ENCODE assay signal across 15 mouse cellular contexts in the genomic region with DNA sequence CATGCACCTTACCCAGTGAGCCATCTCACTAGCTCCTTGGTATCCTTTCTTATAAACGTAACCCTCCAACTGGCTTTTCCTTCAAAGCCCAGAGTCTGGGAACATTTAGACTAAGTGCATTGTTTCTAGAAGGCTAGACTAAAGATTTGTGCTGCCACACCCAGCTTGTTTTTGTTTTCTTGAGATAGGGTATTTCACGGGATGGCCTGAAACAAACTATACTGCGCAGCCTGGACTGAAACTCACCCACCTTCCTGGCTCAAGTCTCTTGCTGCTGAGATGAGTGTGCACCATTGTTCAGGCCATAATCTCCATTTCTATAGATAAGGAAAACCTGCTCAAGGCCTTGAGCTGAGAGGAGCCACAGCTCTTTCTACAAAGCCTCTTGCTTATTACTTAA.
"Had no signal": no experiment of that assay in that cellular context is flagged by ENCODE, and none has a peak within 500 bp of the region (broad histone marks: within the 10 kb centered on the region; RNA-seq: fewer than 3 reads in every experiment).

No protein-coding gene starts in this region.

- H3K9me3 ChIP-seq: lung, embryonic 15.5 days; megakaryocyte, embryonic 14.5 days; midbrain, embryonic 13.5 days; midbrain, embryonic 15.5 days; neural tube, embryonic 12.5 days; stomach, embryonic 15.5 days had no signal

- H3K27ac ChIP-seq: lung, embryonic 15.5 days; macrophage; midbrain, embryonic 13.5 days; midbrain, embryonic 15.5 days; neural tube, embryonic 12.5 days; stomach, embryonic 15.5 days; stomach, postnatal 0 days had no signal

- H3K27me3 ChIP-seq: lung, embryonic 15.5 days; megakaryocyte, embryonic 14.5 days; midbrain, embryonic 13.5 days; midbrain, embryonic 15.5 days; neural tube, embryonic 12.5 days; stomach, embryonic 15.5 days had no signal

- DNase-seq: lung, adult 2 months; lung, postnatal 14 days; lung, postnatal 36 days; right cerebral cortex, postnatal 14 days; thymus, adult 2 months; thymus, postnatal 25 days; thymus, postnatal 4 days had no signal

- H3K4me3 ChIP-seq: lung, embryonic 15.5 days; midbrain, embryonic 13.5 days; midbrain, embryonic 15.5 days; neural tube, embryonic 12.5 days; stomach, embryonic 15.5 days had no signal
